Mouse (Mus musculus) small intestine, adult 2 months (tissue): Measurements from ENCODE around the gene 1700029J07Rik. TPM values are rescaled to one million over a fixed set of nuclear protein-coding genes. Genes with fewer than 3 reads are reported as not detected.

Source experiments
- H3K27ac ChIP-seq: fragments of 200-500 bp; 2 replicates; pipeline ENCODE4 v1.5.1; 2012; ENCODE audit warnings: low read depth, low read length, control low read depth, inconsistent platforms; ENCODE audit not compliant: insufficient read depth
- H3K27me3 ChIP-seq: fragments of 200-500 bp; 2 replicates; pipeline ENCODE4 v1.6.1; 2012; ENCODE audit warnings: mild to moderate bottlenecking, moderate library complexity, low read length, inconsistent platforms; ENCODE audit not compliant: control insufficient read depth, insufficient read depth
- H3K36me3 ChIP-seq: fragments of 200-500 bp; 2 replicates; pipeline ENCODE4 v1.6.1; 2012; ENCODE audit warnings: mild to moderate bottlenecking, low read length, control low read depth, inconsistent platforms; ENCODE audit not compliant: control insufficient read depth, insufficient read depth
- H3K4me1 ChIP-seq: fragments of 200-500 bp; 2 replicates; pipeline ENCODE4 v1.6.1; 2012; ENCODE audit warnings: low read length, inconsistent platforms, mixed read lengths; ENCODE audit not compliant: control insufficient read depth, insufficient read depth, insufficient read length
- H3K4me3 ChIP-seq: fragments of 200-500 bp; 2 replicates; pipeline ENCODE4 v1.5.1; 2012; ENCODE audit warnings: low read depth, mild to moderate bottlenecking, control low read depth, inconsistent platforms, low read length, moderate library complexity
- CTCF ChIP-seq: fragments of 200-500 bp; IDR thresholded peaks from 2 replicates; pipeline ENCODE4 v1.5.1; 2012; ENCODE audit warnings: low read depth, mild to moderate bottlenecking, control low read depth, inconsistent platforms, low read length, moderate library complexity, mixed read lengths; ENCODE audit not compliant: insufficient replicate concordance, insufficient read length; ENCODE audit errors: extremely low read depth
- POLR2A ChIP-seq: fragments of 200-500 bp; IDR thresholded peaks from 2 replicates; pipeline ENCODE4 v1.6.1; 2012; ENCODE audit warnings: low read depth, mild to moderate bottlenecking, control low read depth, inconsistent platforms, low read length, moderate library complexity
- WGBS: fragments of 180-500 bp; shearing (Covaris S2); methylation state at CpG from one replicate; pipeline ENCODE4 v1.1.7; 2018; 5-methylcytosine and 5-hydroxymethylcytosine counted together
- polyA plus RNA-seq: library from polyadenylated mRNA; depleted of rRNA; stranded (reverse); fragments of >200 nt; gene quantifications from 2 replicates; pipeline ENCODE4 v1.2.3, GENCODE M21; 2012; rRNA removed

Gene 1700029J07Rik
- 0.08 TPM in 1 of 2 replicates, not detected in the other for polyA plus RNA-seq

DNA sequence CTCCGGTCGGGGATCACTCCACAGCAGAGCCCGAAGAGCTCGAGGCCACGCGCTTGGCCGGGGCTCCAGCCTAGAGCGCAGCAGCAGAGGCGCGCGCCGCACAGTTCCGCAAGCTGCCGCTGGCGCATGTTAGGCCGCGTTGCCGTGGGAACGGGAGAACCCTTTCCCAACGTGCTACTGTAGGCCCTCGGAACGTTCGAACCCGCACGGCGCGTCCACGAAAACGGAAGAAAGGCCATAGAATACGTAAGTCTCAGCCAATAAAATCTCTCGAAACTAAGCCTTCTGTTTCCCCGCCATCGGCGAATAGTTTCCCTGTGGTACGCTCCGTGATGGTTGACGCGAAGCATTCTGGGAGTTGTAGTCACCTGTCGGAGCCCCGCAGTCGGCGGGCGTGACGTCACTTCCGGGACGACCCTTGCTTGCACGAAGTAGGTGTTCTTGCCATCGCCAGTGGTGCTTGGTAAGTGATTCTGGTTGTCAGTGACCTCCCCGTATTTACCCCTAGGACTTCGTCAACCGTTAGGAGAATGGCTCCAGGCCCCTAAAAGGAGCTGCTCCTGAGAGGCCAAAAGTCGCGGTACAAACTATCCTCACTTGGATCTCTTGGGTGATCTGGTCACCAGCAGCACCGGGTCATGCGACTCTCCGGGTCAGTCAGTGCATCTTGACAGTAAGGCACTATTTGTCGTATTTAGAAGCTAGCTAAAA lies at the start of gene 1700029J07Rik, which contains the start of gene Ufsp2:
Gene 1700029J07Rik (minus strand): TSS at position 127 of the 711 bp plus-strand sequence.
Gene Ufsp2 (plus strand): TSS at position 403 of the 711 bp plus-strand sequence.
- H3K27ac ChIP-seq: peak within 1 kb of the TSS; percentile 76
- under 1% methylated on average over 57 of the region's 57 CpGs for WGBS

DNA sequence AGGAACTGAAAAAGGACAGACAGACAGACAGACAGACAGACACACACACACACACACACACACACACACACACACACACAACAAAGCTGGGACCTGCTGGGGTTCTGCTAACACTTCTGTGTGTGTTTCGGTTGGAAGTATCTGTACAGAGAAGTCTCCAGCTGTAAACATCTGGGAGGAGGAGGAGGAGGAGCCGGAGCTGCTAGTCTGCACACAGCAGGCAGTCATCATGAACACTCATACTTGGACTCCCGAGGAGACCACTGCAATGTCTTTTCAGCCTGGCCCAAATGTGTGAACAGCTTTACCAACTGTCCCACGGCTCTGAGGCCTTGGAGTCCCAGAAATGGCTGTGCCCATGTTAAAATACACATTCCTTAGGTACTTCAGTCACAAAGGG lies 49.3 kb upstream of the 1700029J07Rik start:
- TF ChIP-seq POLR2A (no peak), CTCF (no peak)
- 69% methylated on average over 4 of the region's 4 CpGs for WGBS
- H3K27ac ChIP-seq: no peak overlapping the region
- no peak overlapping the region for H3K4me3 ChIP-seq
- H3K4me1 ChIP-seq: no peaks in the 10 kb centered on the region
- 0 out of 2 replicates have a peak, but pooled peaks cover 2% of the 10 kb centered on the region for H3K36me3 ChIP-seq
- no peaks in the 10 kb centered on the region for H3K27me3 ChIP-seq

More for the DNA sequence above, at the start of gene 1700029J07Rik, which contains the start of gene Ufsp2:
- peaks cover 10% of the 10 kb centered on the region for H3K36me3 ChIP-seq
- TF ChIP-seq POLR2A (no peak), CTCF (peak; percentile 40; the same call in 1 of the 2 replicates)
- H3K4me3 ChIP-seq: peak within 1 kb of the TSS; percentile 68
- peaks cover 3% of the 10 kb centered on the region; the same call in 1 of the 2 replicates for H3K4me1 ChIP-seq
- H3K27me3 ChIP-seq: no peaks in the 10 kb centered on the region

DNA sequence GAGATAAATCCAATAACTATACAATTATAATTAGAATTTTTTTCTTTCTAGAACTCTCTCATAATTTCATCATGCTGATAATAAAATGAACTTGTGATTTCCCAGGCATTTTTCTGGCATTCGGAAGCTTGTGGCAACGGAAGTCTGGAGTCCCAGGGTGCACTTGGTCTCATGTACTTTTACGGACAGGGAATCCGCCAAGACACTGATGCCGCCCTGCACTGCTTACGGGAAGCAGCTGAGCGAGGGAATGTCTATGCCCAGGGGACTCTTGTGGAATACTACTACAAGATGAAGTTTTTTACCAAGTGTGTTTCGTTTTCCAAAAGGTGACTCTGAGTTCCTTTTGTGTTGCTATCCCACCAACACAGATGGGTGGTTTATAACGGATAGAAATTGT lies 47.7 kb upstream of the 1700029J07Rik start:
- Histone ChIP-seq H3K4me1 (no peaks in the 10 kb centered on the region), H3K27ac (no peak overlapping the region), H3K4me3 (no peak overlapping the region), H3K27me3 (no peaks in the 10 kb centered on the region), H3K36me3 (0 out of 2 replicates have a peak, but pooled peaks cover 2% of the 10 kb centered on the region)
- TF ChIP-seq POLR2A: no peak
- no peak for TF ChIP-seq CTCF
- WGBS: 92% methylated on average over 9 of the region's 9 CpGs

DNA sequence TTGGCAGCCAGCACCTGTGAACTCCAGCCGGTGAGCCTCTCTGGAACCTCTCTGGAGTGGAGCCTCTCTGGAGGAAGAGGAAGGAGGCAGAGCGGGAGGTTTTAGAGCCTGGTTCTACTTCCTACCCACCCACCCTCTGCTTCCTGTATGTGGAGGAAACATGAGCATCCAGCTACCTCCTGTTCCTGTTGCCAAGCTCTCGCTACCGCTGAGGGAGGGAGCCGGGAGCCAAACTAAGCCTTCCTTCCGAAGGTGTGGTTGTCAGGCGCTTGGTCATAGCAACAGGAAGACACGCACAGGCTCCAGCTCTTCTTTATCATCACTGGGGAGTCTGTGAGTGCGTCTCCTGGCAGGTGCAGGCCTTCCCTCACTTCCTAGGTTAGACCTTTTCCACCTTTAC lies 47.2 kb upstream of the 1700029J07Rik start:
- no peak overlapping the region for H3K4me3 ChIP-seq
- WGBS: 78% methylated on average over 9 of the region's 9 CpGs
- no peaks in the 10 kb centered on the region for H3K27me3 ChIP-seq
- TF ChIP-seq POLR2A (no peak), CTCF (no peak)
- no peaks in the 10 kb centered on the region for H3K4me1 ChIP-seq
- 0 out of 2 replicates have a peak, but pooled peaks cover 2% of the 10 kb centered on the region for H3K36me3 ChIP-seq
- H3K27ac ChIP-seq: no peak overlapping the region

DNA sequence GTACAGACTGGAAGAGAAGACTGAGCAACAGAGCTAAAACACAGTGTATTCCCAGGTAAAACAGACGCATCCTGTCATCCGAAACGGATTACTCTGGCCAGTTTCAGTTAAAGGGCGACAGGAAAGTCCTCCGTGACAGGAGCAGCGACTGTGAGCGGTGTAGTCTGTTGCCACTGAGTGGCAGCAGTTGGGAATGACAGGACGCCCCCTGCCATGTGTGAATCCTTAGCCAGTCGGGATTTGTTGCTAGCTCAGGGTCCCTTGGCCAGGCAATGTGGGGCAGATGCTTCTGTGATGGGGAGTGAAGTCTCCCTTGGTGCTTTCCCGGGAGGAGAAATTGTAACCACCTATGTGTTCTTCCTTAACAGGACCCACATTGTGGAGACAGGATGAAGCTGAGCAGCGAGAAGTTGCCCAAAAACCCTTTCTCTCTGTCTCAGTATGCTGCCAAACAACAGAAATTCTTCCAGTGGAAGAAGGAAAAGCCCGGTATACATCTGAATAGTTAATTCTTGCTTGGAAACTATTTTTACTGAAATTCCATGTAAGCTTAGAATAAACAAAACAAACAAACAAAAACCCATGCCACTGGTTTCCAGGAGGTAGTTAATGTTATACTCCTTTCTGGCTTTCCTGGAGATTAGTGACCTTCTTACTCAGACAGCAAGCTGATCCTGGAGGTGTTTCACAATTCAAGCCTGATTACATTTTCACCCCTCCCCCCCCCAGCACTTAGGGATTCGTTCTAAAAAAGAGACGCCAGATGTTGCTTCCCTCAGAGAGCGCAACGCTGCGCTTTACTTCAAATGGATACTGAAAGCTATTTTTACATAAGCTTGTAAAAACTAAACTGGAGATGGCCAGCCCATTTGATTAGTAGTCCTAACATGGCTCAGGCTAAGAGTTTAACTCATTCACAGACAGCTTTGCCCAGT lies 36.0 kb upstream of the 1700029J07Rik start:
- Histone ChIP-seq H3K36me3 (no peaks in the 10 kb centered on the region), H3K4me3 (no peak overlapping the region), H3K27ac (no peak overlapping the region), H3K4me1 (peaks cover 4% of the 10 kb centered on the region; the same call in 1 of the 2 replicates), H3K27me3 (no peaks in the 10 kb centered on the region)
- TF ChIP-seq POLR2A (no peak), CTCF (no peak)
- WGBS: 21% methylated on average over 17 of the region's 17 CpGs

DNA sequence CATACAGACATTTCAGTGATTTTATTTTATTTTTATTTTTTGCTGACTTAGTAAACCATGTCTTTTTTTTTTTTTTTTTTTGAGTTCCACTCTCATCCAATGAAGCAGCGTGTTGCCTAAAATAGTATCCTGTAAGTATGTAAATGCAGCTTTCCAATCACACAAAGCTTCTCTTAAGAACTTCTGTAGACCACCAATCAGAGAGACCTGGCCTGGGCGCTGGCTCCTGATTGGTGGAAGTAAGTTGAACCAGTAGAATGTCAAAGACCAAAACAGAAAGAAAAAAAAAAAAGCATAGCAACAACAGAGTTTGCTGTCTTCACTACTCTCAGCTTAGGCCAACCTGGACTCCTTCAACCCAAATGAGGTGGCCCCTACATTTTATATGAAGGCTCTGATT lies 35.3 kb upstream of the 1700029J07Rik start:
- H3K4me3 ChIP-seq: no peak overlapping the region
- H3K27ac ChIP-seq: no peak overlapping the region
- H3K27me3 ChIP-seq: no peaks in the 10 kb centered on the region
- H3K4me1 ChIP-seq: peaks cover 6% of the 10 kb centered on the region; the same call in 1 of the 2 replicates
- no peaks in the 10 kb centered on the region for H3K36me3 ChIP-seq
- WGBS: 84% methylated on average over 2 of the region's 2 CpGs
- no peak for TF ChIP-seq POLR2A
- no peak for TF ChIP-seq CTCF
